Mouse (Mus musculus) cerebellum, postnatal 4 days (tissue): ENCODE data around the gene Atxn3.
"Not testable (repeated sequence)": the region's sequence is repeated elsewhere in the genome, so short reads cannot be mapped to it uniquely, and the experiment has no call there.

Source experiments
- DNase-seq, 2 experiments: peaks; one replicate each; pipeline ENCODE4 v3.0.0; 2022; ENCODE audit warnings: low spot score in 2 of 2, mixed read lengths in 1 of 2

Gene Atxn3

GRCm38 (mm10) chr12:101958556-101958955 lies 510 bp upstream of the Atxn3 start:
- no peak for DNase-seq

GRCm38 (mm10) chr12:101957079-101957941 lies 736 bp downstream of the Atxn3 start:
- DNase-seq: no peak

- DNase-seq: not testable (repeated sequence)
Measured at GRCm38 (mm10) chr12:101955821-101956220, 2.2 kb downstream of the Atxn3 start.

GRCm38 (mm10) chr12:101948801-101949200 lies 9.2 kb downstream of the Atxn3 start:
- DNase-seq: no peak

- DNase-seq: no peak
Measured at GRCm38 (mm10) chr12:101947986-101948385, 10.1 kb downstream of the Atxn3 start.

- DNase-seq: no peak
Measured at GRCm38 (mm10) chr12:101937572-101937971, 20.5 kb downstream of the Atxn3 start.

GRCm38 (mm10) chr12:101935223-101935622 lies 22.8 kb downstream of the Atxn3 start:
- DNase-seq: no peak

- no peak for DNase-seq
Measured at GRCm38 (mm10) chr12:101928423-101928822, 29.6 kb downstream of the Atxn3 start.

- DNase-seq: no peak
Measured at GRCm38 (mm10) chr12:101922313-101922712, 35.7 kb downstream of the Atxn3 start.

- no peak for DNase-seq
Measured at GRCm38 (mm10) chr12:101919847-101920246, 38.2 kb downstream of the Atxn3 start.

- DNase-seq: no peak
Measured at GRCm38 (mm10) chr12:101917165-101917564, 40.9 kb downstream of the Atxn3 start.

- peak; percentile 65 to 85 for DNase-seq
Measured at GRCm38 (mm10) chr12:101912626-101913490, 45.2 kb downstream of the Atxn3 start, which contains the start of gene Trip11. Gene Trip11 (minus strand): TSS chr12:101913267.

GRCm38 (mm10) chr12:101911346-101911745 lies 46.7 kb downstream of the Atxn3 start:
- no peak for DNase-seq

- DNase-seq: no peak
Measured at GRCm38 (mm10) chr12:101910360-101910759, 47.7 kb downstream of the Atxn3 start.

GRCm38 (mm10) chr12:101905817-101906216 lies 52.2 kb downstream of the Atxn3 start:
- no peak for DNase-seq

- DNase-seq: no peak
Measured at GRCm38 (mm10) chr12:101904906-101905305, 53.1 kb downstream of the Atxn3 start.

GRCm38 (mm10) chr12:101904170-101904569 lies 53.9 kb downstream of the Atxn3 start:
- no peak for DNase-seq

- DNase-seq: no peak
Measured at GRCm38 (mm10) chr12:101899671-101900245, 58.3 kb downstream of the Atxn3 start.

GRCm38 (mm10) chr12:101898966-101899365 lies 59.1 kb downstream of the Atxn3 start:
- no peak for DNase-seq

- DNase-seq: no peak
Measured at GRCm38 (mm10) chr12:101897113-101897512, 60.9 kb downstream of the Atxn3 start.

GRCm38 (mm10) chr12:101893296-101893695 lies 64.8 kb downstream of the Atxn3 start:
- no peak for DNase-seq

- no peak for DNase-seq
Measured at GRCm38 (mm10) chr12:101892832-101893231, 65.2 kb downstream of the Atxn3 start.
